Mouse (Mus musculus) cerebellum, adult 2 months (tissue): ENCODE results near the gene Unc119b.

Experiments
- CTCF ChIP-seq: fragments of 200-500 bp; IDR thresholded peaks from 2 replicates; pipeline ENCODE4 v1.5.1; 2011; ENCODE audit warnings: low read depth, mild to moderate bottlenecking, control low read depth, low read length, moderate library complexity, borderline replicate concordance; ENCODE audit not compliant: insufficient read depth
- POLR2A ChIP-seq: fragments of 200-500 bp; IDR thresholded peaks from 2 replicates; pipeline ENCODE4 v1.6.1; 2011; ENCODE audit warnings: low read length, control low read depth, borderline replicate concordance; ENCODE audit not compliant: insufficient read depth

- TF ChIP-seq CTCF: peak; percentile 47; the same call in 1 of the 2 replicates
- no peak for TF ChIP-seq POLR2A
Measured at GRCm38 (mm10) chr5:115165351-115165750, 30.6 kb upstream of the Unc119b start.
